Mouse (Mus musculus) forebrain, embryonic 16.5 days (tissue): ENCODE results near the gene Id4. TPM values are rescaled to one million over a fixed set of nuclear protein-coding genes. Genes with fewer than 3 reads are reported as not detected.
A peak's percentile ranks its signal among the peaks of the same experiment; 100 is the strongest.

Experiments
- ATAC-seq: fragments of 200-750 bp; cut with Nextera tagmentation; 2 replicates; pipeline ENCODE4 v1.8.0; 2017; ENCODE audit warnings: mild to moderate bottlenecking, moderate library complexity
- H3K27ac ChIP-seq: fragments of 300-500 bp; sonication (generic); 2 replicates; pipeline ENCODE4 v1.5.1; 2014; ENCODE audit warnings: low read length, control low read depth
- H3K27me3 ChIP-seq: fragments of 300-500 bp; sonication (generic); replicated peaks from 2 replicates; pipeline ENCODE4 v1.6.1; 2014; ENCODE audit warnings: low read length; ENCODE audit not compliant: control insufficient read depth, insufficient read depth
- H3K36me3 ChIP-seq: fragments of 300-500 bp; sonication (generic); 2 replicates; pipeline ENCODE4 v1.6.1; 2014; ENCODE audit not compliant: control insufficient read depth, insufficient read depth
- H3K4me1 ChIP-seq: fragments of 300-500 bp; sonication (generic); replicated peaks from 2 replicates; pipeline ENCODE4 v1.6.1; 2014; ENCODE audit warnings: low read length; ENCODE audit not compliant: control insufficient read depth, insufficient read depth
- H3K4me2 ChIP-seq: fragments of 300-500 bp; sonication (generic); 2 replicates; pipeline ENCODE4 v1.6.1; 2014; ENCODE audit warnings: mild to moderate bottlenecking, low read length, control low read depth
- H3K4me3 ChIP-seq: fragments of 300-500 bp; sonication (generic); replicated peaks from 2 replicates; pipeline ENCODE4 v1.5.1; 2014; ENCODE audit warnings: mild to moderate bottlenecking, low read length, control low read depth
- H3K9ac ChIP-seq: fragments of 300-500 bp; sonication (generic); replicated peaks from 2 replicates; pipeline ENCODE4 v1.6.1; 2014; ENCODE audit warnings: low read depth, low read length, control low read depth
- H3K9me3 ChIP-seq: fragments of 300-500 bp; sonication (generic); 2 replicates; pipeline ENCODE4 v1.6.1; 2016; ENCODE audit warnings: low read length; ENCODE audit not compliant: control insufficient read depth
- WGBS: fragments of 180-500 bp; shearing (Covaris S2); extraction: QIAGEN DNeasy Blood & Tissue Kit; methylation state at CpG from one replicate; pipeline ENCODE4 v1.1.7; 2014; 5-methylcytosine and 5-hydroxymethylcytosine counted together
- polyA plus RNA-seq: library from polyadenylated mRNA; unstranded; fragments of >200 nt; fragmentation: Nextera tagmentation; extraction: Ambion mirVana; gene quantifications from 2 replicates; pipeline ENCODE4 v1.2.1, GENCODE M21; 2015

The Id4 gene
- polyA plus RNA-seq: 72.7 and 77.9 TPM in 2 replicates

GRCm38 (mm10) chr13:48260690-48261278 lies at the start of gene Id4:
Gene Id4, plus strand, starts transcription at chr13:48261228.
- Histone ChIP-seq H3K27me3 (no peaks in the 10 kb centered on the region), H3K4me1 (peaks cover 25% of the 10 kb centered on the region), H3K4me3 (peak within 1 kb of the TSS; percentile 91), H3K9me3 (no peaks in the 10 kb centered on the region), H3K27ac (peak within 1 kb of the TSS; percentile 96), H3K4me2 (peak within 1 kb of the TSS; percentile 92), H3K9ac (peak within 1 kb of the TSS; percentile 96), H3K36me3 (no peaks in the 10 kb centered on the region)
- under 1% methylated on average over 50 of the region's 52 CpGs for WGBS
- peak; percentile 95 for ATAC-seq

DNA sequence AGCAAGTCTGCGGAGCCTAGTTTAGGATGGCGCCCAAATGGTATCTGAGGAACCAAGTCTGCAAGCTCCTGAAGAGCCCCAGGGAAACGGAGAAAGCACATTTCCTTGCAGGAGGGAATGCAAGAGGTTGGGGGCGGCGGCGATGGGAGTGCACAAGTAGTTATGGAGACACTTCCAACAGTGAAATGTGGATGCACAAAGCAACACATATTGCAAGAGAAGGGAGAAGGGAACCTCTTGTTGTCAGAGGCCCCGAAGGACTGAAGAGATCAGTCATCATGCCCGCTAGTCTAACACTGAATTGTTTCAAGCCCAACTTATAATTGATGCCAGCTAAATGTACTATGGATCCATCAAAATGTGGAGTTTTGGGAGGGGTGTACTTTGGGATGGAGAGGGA lies 33.9 kb upstream of the Id4 start:
- H3K4me1 ChIP-seq: peaks cover 21% of the 10 kb centered on the region
- H3K27me3 ChIP-seq: no peaks in the 10 kb centered on the region
- H3K4me3 ChIP-seq: peak overlapping the region; percentile 34
- no peaks in the 10 kb centered on the region for H3K9me3 ChIP-seq
- H3K36me3 ChIP-seq: no peaks in the 10 kb centered on the region
- ATAC-seq: no peak
- H3K27ac ChIP-seq: peak overlapping the region; percentile 19
- peak overlapping the region; percentile 41 for H3K9ac ChIP-seq
- WGBS: 32% methylated on average over 8 of the region's 8 CpGs
- peak overlapping the region; percentile 55 for H3K4me2 ChIP-seq

DNA sequence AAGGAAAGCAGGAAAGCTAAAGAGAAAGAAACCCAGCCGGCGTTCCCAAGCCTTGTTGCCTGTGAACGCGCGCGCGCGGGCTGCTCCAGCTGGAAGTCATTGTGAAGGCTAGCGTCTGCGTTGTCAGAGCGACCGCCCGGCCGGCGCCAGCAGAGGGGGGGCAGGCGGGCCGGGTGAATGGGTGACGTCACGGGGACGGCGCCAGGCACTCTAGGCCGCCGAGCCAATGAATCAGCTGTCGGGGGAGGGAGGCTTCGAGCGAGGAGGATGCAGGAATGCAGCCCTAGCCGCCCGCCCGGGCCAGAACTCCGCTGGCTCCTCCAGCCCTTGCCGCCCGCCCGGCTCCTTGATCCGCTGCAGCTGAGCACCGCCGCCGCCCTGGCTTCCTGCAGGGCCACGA lies 33.3 kb upstream of the Id4 start:
- peak; percentile 98 for ATAC-seq
- peaks cover 21% of the 10 kb centered on the region for H3K4me1 ChIP-seq
- under 1% methylated on average over 38 of the region's 38 CpGs for WGBS

DNA sequence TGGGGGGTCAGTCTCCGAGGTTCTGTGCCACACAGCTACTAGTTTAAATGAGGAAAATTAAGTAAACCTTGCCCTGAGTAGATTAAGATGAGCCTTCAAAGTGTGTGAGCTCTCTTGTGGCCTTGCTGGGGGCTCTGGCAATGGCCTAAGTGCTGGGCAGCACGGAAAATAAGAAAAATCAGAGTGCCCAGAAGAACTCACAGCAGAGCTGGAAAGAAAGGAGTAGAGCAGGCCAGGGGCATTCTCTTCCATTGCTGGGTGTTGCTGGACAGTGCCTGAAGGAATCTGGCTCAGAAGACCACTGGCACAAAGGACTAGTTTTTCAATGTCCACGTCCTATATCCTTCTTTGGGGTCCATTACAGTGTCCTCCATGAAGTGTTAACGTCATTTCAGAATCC lies 32.9 kb upstream of the Id4 start:
- Histone ChIP-seq H3K9me3 (no peaks in the 10 kb centered on the region), H3K27me3 (no peaks in the 10 kb centered on the region), H3K36me3 (no peaks in the 10 kb centered on the region), H3K4me2 (peak overlapping the region; percentile 72), H3K9ac (peak overlapping the region; percentile 62), H3K4me1 (peaks cover 21% of the 10 kb centered on the region), H3K4me3 (peak overlapping the region; percentile 49), H3K27ac (peak overlapping the region; percentile 82)
- peak; percentile 42 for ATAC-seq
- 6% methylated on average over 4 of the region's 4 CpGs for WGBS

More for the DNA sequence above, 33.3 kb upstream of the Id4 start:
- H3K27ac ChIP-seq: peak overlapping the region; percentile 82
- H3K9me3 ChIP-seq: no peaks in the 10 kb centered on the region
- H3K9ac ChIP-seq: peak overlapping the region; percentile 62
- peak overlapping the region; percentile 72 for H3K4me2 ChIP-seq
- no peaks in the 10 kb centered on the region for H3K36me3 ChIP-seq
- no peaks in the 10 kb centered on the region for H3K27me3 ChIP-seq
- H3K4me3 ChIP-seq: peak overlapping the region; percentile 49

DNA sequence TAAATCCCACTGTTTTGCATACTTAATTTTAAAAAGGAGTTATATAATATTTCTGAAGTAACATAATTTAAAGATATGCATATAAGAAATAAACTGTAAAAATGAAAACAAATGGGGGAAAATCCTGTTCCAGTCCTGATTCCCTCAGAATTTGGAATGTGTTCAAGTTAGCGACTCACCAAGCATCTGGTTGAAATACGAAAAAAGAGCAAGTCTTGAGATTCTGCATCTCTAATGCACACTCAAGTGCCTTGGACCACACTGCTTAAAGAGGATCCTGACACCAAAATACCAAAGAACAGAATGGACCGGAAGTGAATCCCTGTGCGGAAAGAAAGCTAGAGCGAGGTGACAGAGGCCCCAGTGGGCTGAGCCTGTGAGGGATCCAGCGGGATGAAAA lies 30.0 kb upstream of the Id4 start:
- peaks cover 21% of the 10 kb centered on the region for H3K4me1 ChIP-seq
- H3K9me3 ChIP-seq: no peaks in the 10 kb centered on the region
- no peaks in the 10 kb centered on the region for H3K36me3 ChIP-seq
- WGBS: 18% methylated on average over 6 of the region's 6 CpGs
- peak overlapping the region; percentile 8; the same call in 1 of the 2 replicates for H3K27ac ChIP-seq
- H3K9ac ChIP-seq: no peak overlapping the region
- H3K27me3 ChIP-seq: no peaks in the 10 kb centered on the region
- ATAC-seq: no peak
- H3K4me2 ChIP-seq: peak overlapping the region; percentile 3; the same call in 1 of the 2 replicates
- no peak overlapping the region for H3K4me3 ChIP-seq

DNA sequence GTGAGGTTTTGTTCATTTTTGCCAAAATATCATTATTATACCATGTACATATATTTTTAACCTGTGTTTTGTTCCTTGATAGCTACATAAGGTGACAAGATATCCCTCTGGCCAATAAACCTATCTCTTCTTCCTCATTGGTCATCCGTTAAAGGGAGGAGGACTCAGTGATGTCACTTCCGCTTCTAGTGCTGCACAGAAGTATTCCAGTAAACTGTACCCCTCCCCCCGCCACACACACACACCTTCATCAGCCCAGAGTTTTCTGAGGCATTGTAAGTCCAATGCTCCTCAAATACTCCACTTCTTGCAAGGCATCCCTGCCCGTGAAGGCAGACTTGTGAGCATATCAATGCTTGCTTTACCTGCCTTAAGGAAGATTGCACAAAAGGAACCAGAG lies 24.6 kb upstream of the Id4 start:
- peaks cover 11% of the 10 kb centered on the region for H3K4me1 ChIP-seq
- no peaks in the 10 kb centered on the region for H3K36me3 ChIP-seq
- no peak overlapping the region for H3K4me3 ChIP-seq
- H3K9ac ChIP-seq: no peak overlapping the region
- ATAC-seq: no peak
- H3K27me3 ChIP-seq: no peaks in the 10 kb centered on the region
- no peak overlapping the region for H3K4me2 ChIP-seq
- WGBS: 82% methylated on average over 4 of the region's 4 CpGs
- no peaks in the 10 kb centered on the region for H3K9me3 ChIP-seq
- no peak overlapping the region for H3K27ac ChIP-seq

GRCm38 (mm10) chr13:48236865-48237264 lies 24.2 kb upstream of the Id4 start:
- no peak overlapping the region for H3K4me3 ChIP-seq
- H3K27me3 ChIP-seq: no peaks in the 10 kb centered on the region
- ATAC-seq: no peak
- H3K9me3 ChIP-seq: no peaks in the 10 kb centered on the region
- 56% methylated on average over 7 of the region's 7 CpGs for WGBS
- H3K4me2 ChIP-seq: no peak overlapping the region
- peaks cover 6% of the 10 kb centered on the region; the same call in 1 of the 2 replicates for H3K4me1 ChIP-seq
- no peak overlapping the region for H3K27ac ChIP-seq
- no peak overlapping the region for H3K9ac ChIP-seq
- H3K36me3 ChIP-seq: no peaks in the 10 kb centered on the region

- Histone ChIP-seq H3K4me3 (no peak overlapping the region), H3K27me3 (no peaks in the 10 kb centered on the region), H3K9me3 (no peaks in the 10 kb centered on the region), H3K27ac (no peak overlapping the region), H3K4me1 (peaks cover 6% of the 10 kb centered on the region; the same call in 1 of the 2 replicates), H3K36me3 (no peaks in the 10 kb centered on the region), H3K4me2 (no peak overlapping the region), H3K9ac (no peak overlapping the region)
- 20% methylated on average over 4 of the region's 4 CpGs for WGBS
- ATAC-seq: no peak
Measured at GRCm38 (mm10) chr13:48237516-48237915, 23.5 kb upstream of the Id4 start.

GRCm38 (mm10) chr13:48245235-48246012 lies 15.6 kb upstream of the Id4 start:
- 24% methylated on average over 5 of the region's 5 CpGs for WGBS
- Histone ChIP-seq H3K4me3 (no peak overlapping the region), H3K4me1 (no peaks in the 10 kb centered on the region), H3K27ac (no peak overlapping the region), H3K9ac (no peak overlapping the region), H3K9me3 (no peaks in the 10 kb centered on the region), H3K4me2 (no peak overlapping the region), H3K36me3 (no peaks in the 10 kb centered on the region), H3K27me3 (no peaks in the 10 kb centered on the region)
- no peak for ATAC-seq
